Mouse (Mus musculus) stomach, postnatal 0 days (tissue): ENCODE measurements at regions not wholly inside any gene's neighbourhood (a gene's known extent, or its start where the extent isn't known, plus 50 kb on each side); places are given as distances from the start of the nearest gene placed in this dataset.

Experiments used
- ATAC-seq: fragments of 200-750 bp; cut with Nextera tagmentation; 2 replicates; pipeline ENCODE4 v1.8.0; 2017; ENCODE audit not compliant: low FRiP score, low TSS enrichment
- DNase-seq: peaks from one replicate; pipeline ENCODE4 v3.0.0-alpha.2; 2016; ENCODE audit warnings: low spot score
- H3K27ac ChIP-seq: fragments of 300-500 bp; sonication (generic); replicated peaks from 2 replicates; pipeline ENCODE4 v1.5.1; 2014; ENCODE audit warnings: mild to moderate bottlenecking, control low read depth
- H3K27me3 ChIP-seq: fragments of 300-500 bp; sonication (generic); 2 replicates; pipeline ENCODE4 v1.6.1; 2014; ENCODE audit warnings: low read length; ENCODE audit not compliant: control insufficient read depth, insufficient read depth
- H3K36me3 ChIP-seq: fragments of 300-500 bp; sonication (generic); 2 replicates; pipeline ENCODE4 v1.6.1; 2014; ENCODE audit warnings: low read length, mixed read lengths; ENCODE audit not compliant: control insufficient read depth, insufficient read depth
- H3K4me1 ChIP-seq: fragments of 300-500 bp; sonication (generic); replicated peaks from 2 replicates; pipeline ENCODE4 v1.6.1; 2014; ENCODE audit warnings: antibody characterized with exemption; ENCODE audit not compliant: control insufficient read depth, insufficient read depth
- H3K4me2 ChIP-seq: fragments of 300-500 bp; sonication (generic); replicated peaks from 2 replicates; pipeline ENCODE4 v1.6.1; 2014; ENCODE audit warnings: low read depth, mild to moderate bottlenecking, control low read depth, moderate library complexity
- H3K4me3 ChIP-seq: fragments of 300-500 bp; sonication (generic); 2 replicates; pipeline ENCODE4 v1.5.1; 2014; ENCODE audit warnings: low read depth, low read length, control low read depth
- H3K9ac ChIP-seq: fragments of 300-500 bp; sonication (generic); 2 replicates; pipeline ENCODE4 v1.6.1; 2014; ENCODE audit warnings: mild to moderate bottlenecking, low read length, control low read depth, mixed read lengths
- H3K9me3 ChIP-seq: fragments of 300-500 bp; sonication (generic); 2 replicates; pipeline ENCODE4 v1.6.1; 2016; ENCODE audit warnings: low read length; ENCODE audit not compliant: control insufficient read depth
- CTCF ChIP-seq: IDR thresholded peaks from 2 replicates; pipeline ENCODE4 v1.5.1; 2016; ENCODE audit warnings: antibody characterized with exemption, low read depth, mild to moderate bottlenecking, moderate library complexity
- EP300 ChIP-seq: optimal IDR thresholded peaks from 2 replicates; pipeline ENCODE3; 2016; ENCODE audit warnings: antibody characterized with exemption
- WGBS: fragments of 180-500 bp; shearing (Covaris S2); extraction: QIAGEN DNeasy Blood & Tissue Kit; methylation state at CpG from one replicate; pipeline ENCODE4 v1.1.7; 2014; 5-methylcytosine and 5-hydroxymethylcytosine counted together

GRCm38 (mm10) chr2:128356326-128356725, 230.5 kb downstream of the Bcl2l11 start:
- WGBS, result 81% methylated on average over 4 of the region's 4 CpGs
- no peaks in the 10 kb centered on the region for H3K36me3 ChIP-seq
- no peak overlapping the region for H3K4me2 ChIP-seq
- no peaks in the 10 kb centered on the region for H3K4me1 ChIP-seq
- no peak overlapping the region for H3K27ac ChIP-seq
- H3K9me3 ChIP-seq, result no peaks in the 10 kb centered on the region
- ATAC-seq, result no peak
- DNase-seq, result no peak
- H3K9ac ChIP-seq, result no peak overlapping the region
- H3K4me3 ChIP-seq, result no peak overlapping the region
- no peaks in the 10 kb centered on the region for H3K27me3 ChIP-seq
- TF ChIP-seq CTCF (no peak), EP300 (no peak)

DNA sequence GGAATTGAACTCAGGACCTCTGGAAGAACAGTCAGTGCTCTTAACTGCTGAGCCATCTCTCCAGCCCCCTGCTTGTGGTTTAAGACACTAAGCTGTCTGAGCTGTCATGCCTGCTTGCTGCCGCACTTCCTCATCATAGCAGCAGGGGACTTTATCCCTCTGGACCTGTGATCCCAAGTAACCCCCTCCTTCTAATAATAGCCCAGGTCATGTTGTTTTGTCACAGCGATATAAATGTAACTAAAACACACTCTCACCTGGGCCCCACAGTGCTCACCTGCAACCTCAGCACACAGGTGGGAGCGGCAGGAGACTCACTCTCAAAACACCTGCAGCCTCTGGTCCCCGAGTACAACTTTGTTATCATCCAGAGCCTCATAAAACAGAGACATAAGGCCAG, 231.9 kb upstream of the Spdye4c start:
- Histone ChIP-seq H3K9me3 (no peaks in the 10 kb centered on the region), H3K4me3 (no peak overlapping the region), H3K27me3 (no peaks in the 10 kb centered on the region), H3K36me3 (no peaks in the 10 kb centered on the region), H3K9ac (no peak overlapping the region), H3K4me1 (no peaks in the 10 kb centered on the region), H3K27ac (no peak overlapping the region), H3K4me2 (no peak overlapping the region)
- no peak for DNase-seq
- WGBS, result 78% methylated on average over 4 of the region's 4 CpGs
- no peak for TF ChIP-seq EP300
- TF ChIP-seq CTCF, result no peak
- no peak for ATAC-seq

- DNase-seq (no peak), ATAC-seq (no peak)
- H3K4me2 ChIP-seq, result no peak overlapping the region
- H3K4me1 ChIP-seq, result 0 out of 2 replicates have a peak, but pooled peaks cover 2% of the 10 kb centered on the region
- H3K4me3 ChIP-seq, result no peak overlapping the region
- H3K9me3 ChIP-seq, result no peaks in the 10 kb centered on the region
- no peaks in the 10 kb centered on the region for H3K27me3 ChIP-seq
- no peaks in the 10 kb centered on the region for H3K36me3 ChIP-seq
- no peak overlapping the region for H3K27ac ChIP-seq
- 61% methylated on average over 5 of the region's 5 CpGs for WGBS
- no peak for TF ChIP-seq EP300
- no peak for TF ChIP-seq CTCF
- H3K9ac ChIP-seq, result no peak overlapping the region
Observed at GRCm38 (mm10) chr2:128360517-128360916, 230.5 kb upstream of the Spdye4c start.

DNA sequence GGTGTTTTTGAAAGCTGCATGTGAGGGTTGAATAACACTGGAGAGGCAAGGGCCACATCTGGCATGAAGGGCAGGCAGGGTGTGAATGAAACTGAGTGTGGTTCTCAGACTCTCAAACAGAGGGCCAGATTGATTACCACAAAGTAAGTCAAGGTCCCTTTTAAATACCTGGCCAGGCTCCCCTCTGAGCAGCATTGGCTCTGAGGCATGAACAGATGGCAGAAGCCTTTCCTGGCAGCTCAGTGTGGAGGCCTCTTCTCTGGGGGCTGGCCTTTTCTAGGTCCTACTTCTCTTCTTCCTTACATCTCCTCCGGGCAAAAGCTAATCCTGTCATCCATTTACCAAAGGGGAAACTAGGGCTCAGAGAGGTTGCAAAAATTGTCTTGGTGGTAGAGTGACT, 229.6 kb upstream of the Spdye4c start:
- Histone ChIP-seq H3K9me3 (no peaks in the 10 kb centered on the region), H3K4me3 (no peak overlapping the region), H3K4me2 (no peak overlapping the region), H3K27ac (no peak overlapping the region), H3K36me3 (no peaks in the 10 kb centered on the region), H3K4me1 (0 out of 2 replicates have a peak, but pooled peaks cover 2% of the 10 kb centered on the region), H3K27me3 (no peaks in the 10 kb centered on the region), H3K9ac (no peak overlapping the region)
- 57% methylated on average over 1 of the region's 1 CpGs for WGBS
- ATAC-seq, result no peak
- DNase-seq, result no peak
- TF ChIP-seq CTCF, result no peak
- no peak for TF ChIP-seq EP300

- WGBS, result 11% methylated on average over 14 of the region's 14 CpGs
- no peak overlapping the region for H3K9ac ChIP-seq
- no peaks in the 10 kb centered on the region for H3K27me3 ChIP-seq
- no peak overlapping the region for H3K4me3 ChIP-seq
- TF ChIP-seq CTCF, result no peak
- no peak for TF ChIP-seq EP300
- DNase-seq, result peak; percentile 91
- peak overlapping the region; percentile 45 for H3K4me2 ChIP-seq
- ATAC-seq, result peak; percentile 96
- 0 out of 2 replicates have a peak, but pooled peaks cover 2% of the 10 kb centered on the region for H3K4me1 ChIP-seq
- no peaks in the 10 kb centered on the region for H3K9me3 ChIP-seq
- no peak overlapping the region for H3K27ac ChIP-seq
- H3K36me3 ChIP-seq, result no peaks in the 10 kb centered on the region
Observed at GRCm38 (mm10) chr2:128364161-128364560, 226.8 kb upstream of the Spdye4c start.

DNA sequence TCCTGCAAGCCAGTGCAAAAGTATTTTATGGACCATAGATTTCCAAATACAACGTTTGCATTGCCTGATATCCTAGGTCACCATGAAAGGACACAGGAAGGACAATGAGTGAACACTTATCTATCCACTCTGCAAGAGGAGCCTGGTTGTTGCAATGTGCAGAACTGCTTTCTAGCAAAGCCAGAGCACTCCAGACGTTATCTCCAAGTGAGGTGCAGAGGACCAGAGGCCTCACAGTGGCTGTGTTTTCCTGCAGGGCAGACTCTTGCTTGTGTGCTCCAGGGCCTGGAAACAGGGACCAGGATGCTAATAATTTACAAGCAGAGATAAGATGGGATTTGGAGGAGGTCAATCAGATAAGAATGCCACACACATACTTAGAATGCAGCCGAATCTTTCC, 226.0 kb upstream of the Spdye4c start:
- Histone ChIP-seq H3K4me2 (no peak overlapping the region), H3K36me3 (no peaks in the 10 kb centered on the region), H3K27me3 (no peaks in the 10 kb centered on the region), H3K9me3 (no peaks in the 10 kb centered on the region), H3K27ac (no peak overlapping the region), H3K4me3 (no peak overlapping the region), H3K4me1 (0 out of 2 replicates have a peak, but pooled peaks cover 2% of the 10 kb centered on the region), H3K9ac (no peak overlapping the region)
- no peak for ATAC-seq
- no peak for DNase-seq
- WGBS, result 47% methylated on average over 3 of the region's 3 CpGs
- TF ChIP-seq CTCF, result no peak
- TF ChIP-seq EP300, result no peak
